Mouse (Mus musculus) liver, embryonic 12.5 days (tissue): ENCODE data around the gene Cd69. TPM values are rescaled to one million over a fixed set of nuclear protein-coding genes. Genes with fewer than 3 reads are reported as not detected.

Experiments
- polyA plus RNA-seq: library from polyadenylated mRNA; unstranded; fragments of >200 nt; fragmentation: Nextera tagmentation; extraction: Ambion mirVana; gene quantifications from 2 replicates; pipeline ENCODE4 v1.2.1, GENCODE M21; 2016

Cd69 gene
- polyA plus RNA-seq, 1 experiment from 2014 or later = 1.3 TPM

Other genes with a start within 250 kb of the Cd69 start
- gene Klrb1f, start 229.5 kb downstream of the Cd69 start, polyA plus RNA-seq = 0.38 and 0.50 TPM in 2 replicates
- gene Clec2e, start 174.5 kb downstream of the Cd69 start, polyA plus RNA-seq = not detected in 2 replicates
- gene Clec2d, start 94.8 kb downstream of the Cd69 start, polyA plus RNA-seq = not detected in 2 replicates
- gene 4922502D21Rik, start 56.4 kb upstream of the Cd69 start, polyA plus RNA-seq = not detected in 2 replicates
- gene Clec12a, start 67.3 kb upstream of the Cd69 start, polyA plus RNA-seq = 2.7 and 3.3 TPM in 2 replicates
- not detected in 2 replicates for gene Clec12b, start 110.4 kb upstream of the Cd69 start, polyA plus RNA-seq
- 31.9 and 32.7 TPM in 2 replicates for gene Clec1b, start 121.9 kb upstream of the Cd69 start, polyA plus RNA-seq
- 0.29 and 0.39 TPM in 2 replicates for gene Clec9a, start 133.4 kb upstream of the Cd69 start, polyA plus RNA-seq
- 0.24 and 0.38 TPM in 2 replicates for gene Clec1a, start 176.6 kb upstream of the Cd69 start, polyA plus RNA-seq
- gene Olr1, start 231.7 kb upstream of the Cd69 start, polyA plus RNA-seq = 0.74 and 0.83 TPM in 2 replicates
- not detected in 2 replicates for gene Tmem52b, start 237.1 kb upstream of the Cd69 start, polyA plus RNA-seq